Mouse (Mus musculus): Measurements from ENCODE around the gene Clspn.
"Not testable (repeated sequence)": the region's sequence is repeated elsewhere in the genome, so short reads cannot be mapped to it uniquely, and the experiment has no call there.

The Clspn gene

DNA sequence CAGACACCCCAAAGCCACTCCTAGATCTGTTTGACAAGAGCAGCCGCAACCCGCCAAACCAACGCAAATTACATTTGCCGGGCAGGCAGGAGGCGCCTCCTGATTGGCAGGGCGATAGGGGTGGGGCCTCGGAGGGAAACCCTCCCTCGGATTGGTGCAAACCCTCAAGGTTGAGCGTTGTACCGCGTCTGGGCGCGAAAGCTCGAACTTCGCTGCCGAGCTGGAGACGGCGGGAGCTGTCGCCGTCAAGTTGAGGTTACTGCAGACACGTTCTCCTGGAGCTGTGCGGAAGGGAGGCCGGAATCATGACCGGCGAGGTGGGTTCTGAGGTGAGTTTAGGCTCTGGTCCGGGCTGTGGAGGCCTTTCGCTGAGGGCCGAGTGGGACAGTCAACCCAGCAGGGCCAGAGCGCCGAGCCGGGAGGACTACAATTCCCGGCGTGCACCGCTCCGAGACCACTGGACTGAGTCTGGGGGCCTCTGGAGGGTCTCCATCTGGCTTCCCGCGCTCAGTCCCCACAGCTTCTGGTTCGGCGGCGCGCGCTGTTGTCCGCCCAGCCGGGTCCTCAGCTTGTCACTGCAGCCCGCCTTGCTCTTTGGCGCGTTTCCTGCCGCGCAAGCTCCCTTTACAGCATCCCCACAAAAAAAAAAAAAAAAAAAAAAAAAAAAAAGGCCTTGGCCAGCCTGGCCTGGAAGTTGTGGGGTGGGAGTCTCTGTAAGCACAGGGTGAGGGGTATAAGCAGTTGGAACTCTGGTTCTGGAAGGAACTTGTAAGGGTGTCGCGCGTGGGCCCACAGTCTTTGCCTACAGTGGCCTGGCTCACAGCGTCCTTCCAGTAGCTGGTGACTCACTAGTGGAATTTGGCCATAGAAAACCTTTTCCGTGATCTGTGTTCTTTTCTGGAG, at the start of gene Clspn:
Gene Clspn, plus strand, starts transcription at position 127 of the 903 bp plus-strand sequence.
- DNase-seq, result peak; percentile 91 to 92

DNA sequence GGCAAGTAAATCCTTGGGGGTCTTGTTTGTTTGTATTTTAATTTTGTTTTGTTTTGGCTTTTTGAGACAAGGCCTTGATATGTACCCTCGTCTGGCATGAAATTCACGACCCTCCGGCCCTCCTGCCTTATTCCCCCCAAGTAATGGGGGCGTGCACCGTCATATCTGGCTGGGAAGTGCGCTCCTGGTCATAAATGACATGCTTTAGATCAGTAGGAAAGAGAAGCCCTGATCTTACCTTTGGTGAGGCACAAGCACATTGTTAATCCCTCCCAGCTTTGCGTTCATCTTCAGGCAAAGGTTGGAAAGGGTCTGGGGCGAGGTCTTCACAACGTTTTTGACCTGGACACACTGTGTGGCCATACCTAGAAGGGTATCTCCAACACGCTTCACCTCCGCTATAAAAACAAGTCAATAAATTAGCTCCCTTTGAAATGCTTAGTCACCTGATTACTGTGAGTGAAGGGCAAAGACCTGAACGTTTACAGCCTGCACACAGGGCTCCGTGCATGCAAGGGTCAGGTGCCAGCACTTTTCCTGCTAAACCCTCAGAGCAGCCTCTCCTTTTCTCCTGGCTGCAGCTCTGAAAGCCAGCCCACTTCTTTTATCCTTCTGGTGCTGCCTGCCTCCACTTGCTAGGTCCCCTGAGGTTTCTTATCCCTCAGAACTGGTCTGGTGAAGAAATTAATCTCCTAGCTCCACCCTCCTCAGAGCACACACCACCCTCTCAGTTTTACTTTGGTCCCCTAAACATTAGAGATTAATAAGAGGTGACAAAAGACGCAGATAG, 48.4 kb upstream of the Clspn start:
- no peak for DNase-seq

DNA sequence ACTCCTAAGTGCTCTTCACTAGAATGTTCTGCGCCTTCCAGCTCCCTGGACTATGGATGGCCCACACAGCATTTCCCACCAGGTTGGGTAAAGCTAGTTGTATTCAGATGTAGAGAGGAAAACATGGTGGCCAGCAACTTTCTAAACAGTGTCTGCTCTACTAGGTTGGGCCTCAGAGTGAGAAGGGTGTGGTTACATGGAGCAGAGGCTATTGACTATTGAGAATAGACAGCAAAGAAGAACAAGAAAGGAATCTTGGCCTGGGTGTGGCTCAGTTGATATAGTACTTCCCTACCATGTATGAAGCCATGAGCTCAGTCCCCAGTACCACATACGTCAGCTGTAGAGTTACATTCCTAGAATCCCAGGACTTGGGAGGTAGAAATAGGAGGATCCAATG, 47.7 kb upstream of the Clspn start:
- DNase-seq, result no peak

- no peak for DNase-seq
These were observed 45.7 kb upstream of the Clspn start for GRCm38 (mm10) chr4:126511013-126511412.

- DNase-seq, result peak; percentile 46 to 67
These were observed 44.2 kb upstream of the Clspn start for GRCm38 (mm10) chr4:126512308-126513066.

GRCm38 (mm10) chr4:126526164-126526563, 30.6 kb upstream of the Clspn start:
- peak in 1 of 2 experiments; percentile 35 for DNase-seq

GRCm38 (mm10) chr4:126526828-126527227, 29.9 kb upstream of the Clspn start:
- no peak for DNase-seq

DNA sequence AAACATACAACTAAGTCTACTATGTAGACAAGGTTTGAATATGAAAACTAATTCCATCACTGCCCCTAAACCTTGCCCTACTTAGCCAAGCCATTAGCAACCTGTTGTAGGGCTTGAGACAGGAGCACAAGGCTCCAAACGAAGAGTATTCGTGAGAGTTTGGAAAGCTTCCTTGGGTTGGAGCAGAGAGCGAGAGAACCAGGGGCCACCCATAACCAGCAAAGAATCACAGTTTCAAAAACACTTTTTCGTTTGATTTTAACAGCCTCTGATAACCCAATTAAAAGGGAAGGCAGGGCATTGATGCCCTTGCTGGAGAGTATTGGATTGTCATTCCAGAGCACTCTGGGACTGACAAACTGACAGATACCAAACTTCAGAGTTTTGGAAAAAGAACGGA, 24.4 kb upstream of the Clspn start:
- no peak for DNase-seq

DNA sequence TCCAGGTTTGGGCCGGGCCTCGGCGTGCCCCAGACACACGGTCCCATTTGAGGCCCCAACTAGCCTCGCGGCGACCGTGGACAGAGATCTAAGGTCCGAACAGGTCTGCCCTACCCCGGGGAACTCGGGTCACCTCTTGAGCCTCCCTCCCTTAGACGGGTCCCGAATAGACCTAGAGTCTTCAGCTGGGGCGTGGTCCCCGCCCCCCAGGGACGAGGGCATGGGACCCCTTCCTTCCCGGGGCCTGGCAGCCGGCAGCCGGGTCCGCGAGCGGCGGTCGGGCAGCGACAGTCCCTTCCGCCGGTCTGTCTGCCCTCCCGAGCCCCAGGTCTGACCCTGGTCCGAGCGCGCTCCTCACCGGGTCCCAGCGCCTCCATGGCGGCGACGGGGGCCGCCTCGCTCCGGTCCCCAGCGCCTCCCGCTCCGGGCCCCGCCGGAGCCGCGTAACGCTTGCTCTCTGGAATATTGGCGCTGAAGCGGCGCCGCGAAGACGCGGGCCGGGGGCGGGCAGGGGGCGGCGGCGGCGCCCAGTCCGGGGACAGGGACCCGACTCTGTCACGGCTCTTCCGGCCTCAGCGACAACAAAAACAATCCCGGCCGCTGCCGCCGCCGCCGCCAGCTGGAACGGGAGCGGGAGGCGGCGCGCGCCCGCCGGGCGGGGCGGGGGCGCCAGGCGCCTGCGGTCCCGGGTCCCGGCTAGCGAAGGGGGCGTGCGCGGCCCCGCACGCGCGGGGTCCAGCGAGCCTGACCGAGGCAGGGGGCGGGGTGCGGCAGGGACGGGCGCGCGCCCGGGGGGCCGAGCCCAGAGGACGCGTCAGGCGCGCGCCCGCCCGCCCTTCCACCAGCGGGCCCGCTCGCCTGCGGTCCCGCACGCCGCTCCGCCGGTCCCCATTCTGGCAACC, 23.7 kb upstream of the Clspn start, which contains the start of gene Ago4:
Gene Ago4, minus strand, starts transcription at position 646 of the 902 bp plus-strand sequence.
- DNase-seq, result peak; percentile 74 to 89

- DNase-seq, result no peak
These were observed 23.0 kb upstream of the Clspn start for GRCm38 (mm10) chr4:126533729-126534070.

- DNase-seq, result not testable (repeated sequence)
These were observed 21.1 kb upstream of the Clspn start for GRCm38 (mm10) chr4:126535631-126536030.

- DNase-seq, result no peak
These were observed 19.9 kb upstream of the Clspn start for GRCm38 (mm10) chr4:126536865-126537264.

GRCm38 (mm10) chr4:126540487-126541071, 16.2 kb upstream of the Clspn start:
- no peak for DNase-seq

- no peak for DNase-seq
These were observed 13.9 kb upstream of the Clspn start for GRCm38 (mm10) chr4:126542838-126543237.

DNA sequence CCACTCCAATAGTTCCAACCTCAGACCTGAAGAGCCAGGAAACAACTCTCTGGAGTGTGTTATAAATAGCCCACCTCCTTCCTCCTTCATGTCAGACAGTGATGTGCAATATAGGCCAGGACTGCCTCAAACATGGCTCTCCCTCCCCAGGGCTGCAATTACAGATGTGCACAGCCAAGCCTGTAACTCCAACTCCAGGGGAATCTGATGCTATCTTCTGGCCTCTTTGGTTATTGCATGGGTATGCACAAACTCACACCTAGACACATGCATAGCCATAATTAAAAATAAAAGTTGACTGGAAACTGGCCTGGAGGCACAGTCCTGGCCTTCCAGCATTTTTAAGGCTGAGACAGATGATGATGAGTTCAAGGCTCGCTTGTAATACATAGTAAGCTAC, 11.7 kb upstream of the Clspn start:
- no peak for DNase-seq

DNA sequence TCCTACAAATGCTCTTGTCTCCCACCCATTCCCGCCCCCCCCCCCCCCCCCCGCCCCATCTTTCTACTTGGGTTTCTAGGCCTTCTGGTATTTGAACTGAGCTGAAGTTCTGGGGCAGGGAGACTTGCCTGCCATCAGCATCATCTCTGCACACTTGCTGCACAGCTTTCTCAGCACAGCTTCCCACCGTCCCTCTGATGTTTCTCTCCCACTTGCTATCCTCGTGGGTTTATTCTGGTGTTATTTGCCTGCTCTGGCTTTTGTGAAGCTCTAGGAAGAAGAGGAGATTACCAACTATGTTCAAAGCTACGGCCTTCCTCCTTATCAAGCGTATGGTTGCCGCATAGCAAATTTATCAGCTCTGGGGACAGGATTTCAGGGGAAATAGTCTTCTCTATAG, 11.0 kb upstream of the Clspn start:
- no peak for DNase-seq

DNA sequence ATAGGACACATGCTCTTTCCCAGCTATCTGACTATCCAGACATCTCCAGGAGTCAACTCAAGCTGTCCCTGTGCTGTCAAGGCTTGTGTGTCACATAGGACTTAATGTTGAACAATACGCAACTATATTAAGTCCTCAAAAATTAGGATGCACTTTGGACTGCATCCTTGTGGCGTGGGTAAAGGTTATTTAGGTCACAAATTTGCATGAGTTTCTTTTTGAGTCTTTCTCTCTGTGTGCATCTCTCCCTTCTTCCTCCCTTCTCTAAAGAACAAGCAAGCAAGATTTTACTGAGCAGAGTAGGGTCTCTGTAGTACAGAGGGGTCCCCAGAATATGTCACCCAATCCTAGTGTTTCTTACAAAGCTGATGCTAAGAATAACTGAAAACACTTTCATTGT, 10.6 kb upstream of the Clspn start:
- no peak for DNase-seq

- no peak for DNase-seq
These were observed 4.6 kb upstream of the Clspn start for GRCm38 (mm10) chr4:126552136-126552535.

DNA sequence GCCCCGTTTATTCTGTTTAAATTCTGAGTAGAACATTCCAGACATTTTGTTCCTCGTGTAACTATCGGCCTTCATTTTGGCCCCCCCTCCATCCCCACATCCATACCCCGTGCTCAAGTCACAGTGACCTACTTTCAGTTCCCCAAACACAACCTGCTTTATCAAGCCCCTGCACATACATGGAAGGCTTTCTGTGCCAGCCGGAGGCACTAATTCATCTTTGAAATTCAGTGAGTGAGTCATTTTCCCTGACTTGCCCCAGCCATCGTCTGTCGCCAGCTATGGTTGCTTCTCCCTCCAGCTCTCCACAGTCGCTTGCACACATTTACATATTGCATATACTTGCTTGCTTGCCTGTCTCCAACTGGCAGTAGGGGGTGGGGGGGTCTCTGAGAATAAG, 3.6 kb upstream of the Clspn start:
- no peak for DNase-seq

DNA sequence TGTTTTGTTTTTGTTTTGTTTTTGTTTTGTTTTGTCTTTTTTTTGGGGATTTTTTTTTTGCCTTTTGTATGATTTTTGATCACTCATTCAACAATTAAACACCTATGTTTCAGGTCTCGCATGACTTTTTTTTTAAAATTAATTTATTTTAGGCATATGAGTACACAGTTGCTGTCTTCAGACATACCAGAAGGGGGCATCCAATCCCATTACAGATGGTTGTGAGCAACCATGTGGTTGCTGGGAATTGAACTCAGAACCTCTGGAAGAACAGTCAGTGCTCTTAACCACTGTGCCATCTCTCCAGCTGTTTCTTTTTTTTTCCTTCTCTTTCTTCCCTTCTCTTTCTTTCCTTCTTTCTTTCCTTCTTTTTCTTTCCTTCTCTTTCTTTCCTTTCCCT, 3.0 kb upstream of the Clspn start:
- DNase-seq, result no peak

DNA sequence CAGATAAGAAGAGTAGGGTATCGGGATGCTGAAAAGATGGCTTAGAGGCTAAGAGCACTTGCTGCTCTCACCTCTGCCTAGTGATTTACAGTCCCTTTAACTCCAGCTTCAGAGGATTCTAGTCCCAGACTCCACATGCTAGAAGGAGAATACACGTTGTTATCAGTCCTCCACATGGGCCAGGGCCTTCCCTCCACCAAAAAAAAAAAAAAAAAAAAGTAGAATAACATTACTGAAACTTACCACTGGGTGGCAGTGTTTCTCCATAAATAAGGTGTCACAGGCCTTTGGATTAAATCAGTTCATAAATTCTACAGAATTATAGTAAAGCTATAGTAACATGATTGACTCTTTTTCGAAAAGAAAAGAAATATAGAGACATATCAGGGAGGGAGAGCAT, 2.3 kb upstream of the Clspn start:
- DNase-seq, result no peak

DNA sequence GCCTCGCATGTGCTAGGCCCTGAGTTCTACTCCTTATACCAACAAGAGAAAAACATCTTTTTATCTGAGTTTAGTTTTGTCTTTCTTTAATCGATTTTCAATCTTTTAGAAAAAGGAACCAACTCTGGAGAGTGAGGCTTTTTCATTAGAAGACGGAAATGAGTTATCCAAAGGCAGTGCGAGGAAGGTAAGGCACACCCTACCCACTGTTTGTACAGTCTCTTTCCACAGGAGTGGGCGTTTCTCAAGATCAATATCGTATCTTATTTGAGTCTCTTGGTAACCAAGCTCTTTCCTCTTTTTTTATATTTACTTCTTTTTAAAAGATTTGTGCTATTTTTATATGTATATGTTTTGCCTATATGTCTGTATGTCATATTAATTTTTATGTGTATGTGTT, 7.1 kb downstream of the Clspn start:
- no peak for DNase-seq

All from lung, postnatal 4 days (tissue).